Mouse (Mus musculus): ENCODE measurements around the gene Rnf31.

DNA sequence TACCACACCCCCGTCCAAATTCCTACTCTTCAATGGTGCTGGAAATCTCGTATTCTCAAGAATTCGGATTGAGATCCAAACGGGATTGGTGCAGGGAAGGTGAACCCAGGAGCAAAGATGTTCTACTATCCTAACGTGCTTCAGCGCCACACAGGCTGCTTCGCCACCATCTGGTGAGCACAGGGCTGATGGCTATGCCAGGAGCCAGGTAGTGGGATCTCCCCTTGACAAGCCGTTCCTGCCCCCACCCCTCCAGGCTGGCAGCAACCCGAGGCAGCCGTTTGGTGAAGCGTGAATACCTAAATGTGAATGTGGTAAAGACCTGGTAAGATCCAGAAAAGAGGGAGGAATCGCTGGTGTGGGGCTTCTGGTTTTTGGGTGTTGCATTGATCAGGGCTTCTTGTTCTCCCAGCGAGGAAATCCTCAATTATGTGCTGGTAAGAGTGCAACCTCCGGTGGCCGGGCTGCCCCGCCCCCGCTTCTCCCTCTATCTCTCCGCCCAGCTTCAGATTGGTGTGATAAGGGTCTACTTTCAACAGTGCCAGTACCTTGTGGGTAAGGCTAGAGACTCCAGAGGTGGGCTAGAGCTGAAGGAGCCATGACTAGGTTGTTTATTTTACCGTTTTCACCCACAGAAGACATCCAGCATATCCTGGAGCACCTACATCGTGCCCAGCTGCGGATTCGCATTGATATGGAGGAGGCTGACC, 27.1 kb downstream of the Rnf31 start:
- TF ChIP-seq CTCF (IDR thresholded peaks at IDR 0.05; ENCODE audit: extremely low read depth, insufficient read depth, insufficient read length, insufficient replicate concordance) (no peak), POLR2A (IDR thresholded peaks at IDR 0.05; ENCODE audit: low read depth, low read length) (no peak)
